Mouse (Mus musculus) megakaryocyte, embryonic 14.5 days (primary cell): Measurements from ENCODE around the gene Tab2.

Source experiments
- FLI1 ChIP-seq: IDR thresholded peaks from 2 replicates; pipeline ENCODE4 v1.6.1; 2012; ENCODE audit warnings: low read length, inconsistent platforms, mixed read lengths
- GATA1 ChIP-seq: IDR thresholded peaks from 3 replicates; pipeline ENCODE4 v1.6.1; 2012; ENCODE audit warnings: mixed read lengths, low read length, inconsistent platforms, borderline replicate concordance

DNA sequence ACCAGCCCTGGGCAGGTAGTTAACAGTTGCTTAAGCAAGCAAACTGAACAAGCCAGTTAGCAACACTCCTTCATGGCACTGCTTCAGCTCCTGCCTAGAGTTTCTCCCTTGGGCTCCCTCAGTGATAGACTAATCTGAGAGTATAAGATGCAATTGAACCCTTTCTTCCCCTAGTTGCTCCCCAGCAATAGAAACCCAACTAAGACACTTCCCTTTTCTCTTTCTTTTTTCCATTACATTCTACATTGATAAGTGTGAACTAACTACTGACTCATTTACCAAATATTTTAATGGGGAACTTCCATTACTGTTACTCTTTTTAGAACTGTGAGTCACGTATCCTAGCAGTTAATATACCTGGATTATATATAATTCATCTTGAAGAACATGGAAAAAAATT, 32.6 kb downstream of the Tab2 start:
- TF ChIP-seq GATA1 = no peak
- TF ChIP-seq FLI1 = no peak
